Mouse (Mus musculus): ENCODE measurements around the gene Pou2af1. TPM values are rescaled to one million over a fixed set of nuclear protein-coding genes. Genes with fewer than 3 reads are reported as not detected.
A peak's percentile ranks its signal among the peaks of the same experiment; 100 is the strongest.

Gene Pou2af1
- polyA plus RNA-seq, 1 experiment from 2014 or later: not detected

- H3K4me1 ChIP-seq (replicated peaks; ENCODE audit: insufficient read depth, low read length): no peaks in the 10 kb centered on the region
- TF ChIP-seq CTCF (IDR thresholded peaks at IDR 0.05; ENCODE audit: low read depth): no peak
- H3K9ac ChIP-seq (ENCODE audit: low read depth, low read length): no peak overlapping the region
- no peak overlapping the region for H3K4me2 ChIP-seq (ENCODE audit: low read length)
- no peak overlapping the region for H3K27ac ChIP-seq
- H3K9me3 ChIP-seq (replicated peaks; ENCODE audit: low read length): no peaks in the 10 kb centered on the region
- no peak overlapping the region for H3K4me3 ChIP-seq (replicated peaks; ENCODE audit: low read depth, low read length)
- H3K27me3 ChIP-seq (ENCODE audit: insufficient read depth, low read length): no peaks in the 10 kb centered on the region
- no peaks in the 10 kb centered on the region for H3K36me3 ChIP-seq (ENCODE audit: insufficient read depth, low read length)
- DNase-seq (ENCODE audit: low spot score) (peak; percentile 15), ATAC-seq (replicated peaks; ENCODE audit: low FRiP score, low read depth) (no peak)
- 16% methylated on average over 4 of the region's 4 CpGs for WGBS
Measured at GRCm38 (mm10) chr9:51215311-51215710, 1.8 kb downstream of the Pou2af1 start.

GRCm38 (mm10) chr9:51215949-51216348, 2.4 kb downstream of the Pou2af1 start:
- no peak for ATAC-seq (replicated peaks; ENCODE audit: low FRiP score, low read depth)
- H3K9ac ChIP-seq (ENCODE audit: low read depth, low read length): no peak overlapping the region
- 82% methylated on average over 6 of the region's 6 CpGs for WGBS
- no peak overlapping the region for H3K27ac ChIP-seq
- no peaks in the 10 kb centered on the region for H3K36me3 ChIP-seq (ENCODE audit: insufficient read depth, low read length)
- no peaks in the 10 kb centered on the region for H3K9me3 ChIP-seq (replicated peaks; ENCODE audit: low read length)
- H3K4me1 ChIP-seq (replicated peaks; ENCODE audit: insufficient read depth, low read length): no peaks in the 10 kb centered on the region
- no peak for DNase-seq (ENCODE audit: low spot score)
- no peak overlapping the region for H3K4me2 ChIP-seq (ENCODE audit: low read length)
- H3K4me3 ChIP-seq (replicated peaks; ENCODE audit: low read depth, low read length): no peak overlapping the region
- H3K27me3 ChIP-seq (ENCODE audit: insufficient read depth, low read length): no peaks in the 10 kb centered on the region
- TF ChIP-seq CTCF (IDR thresholded peaks at IDR 0.05; ENCODE audit: low read depth): no peak

GRCm38 (mm10) chr9:51225636-51226166, 12.2 kb downstream of the Pou2af1 start:
- Histone ChIP-seq H3K36me3 (ENCODE audit: insufficient read depth, low read length) (no peaks in the 10 kb centered on the region), H3K9me3 (replicated peaks; ENCODE audit: low read length) (no peaks in the 10 kb centered on the region), H3K27ac (no peak overlapping the region), H3K4me1 (replicated peaks; ENCODE audit: insufficient read depth, low read length) (no peaks in the 10 kb centered on the region), H3K9ac (ENCODE audit: low read depth, low read length) (no peak overlapping the region), H3K27me3 (ENCODE audit: insufficient read depth, low read length) (no peaks in the 10 kb centered on the region), H3K4me3 (replicated peaks; ENCODE audit: low read depth, low read length) (no peak overlapping the region), H3K4me2 (ENCODE audit: low read length) (no peak overlapping the region)
- ATAC-seq (replicated peaks; ENCODE audit: low FRiP score, low read depth): no peak
- no peak for DNase-seq (ENCODE audit: low spot score)
- TF ChIP-seq CTCF (IDR thresholded peaks at IDR 0.05; ENCODE audit: low read depth): no peak
- 84% methylated on average over 5 of the region's 5 CpGs for WGBS

GRCm38 (mm10) chr9:51230701-51231389, 17.3 kb downstream of the Pou2af1 start:
- DNase-seq (ENCODE audit: low spot score) (no peak), ATAC-seq (replicated peaks; ENCODE audit: low FRiP score, low read depth) (no peak)
- no peak overlapping the region for H3K9ac ChIP-seq (ENCODE audit: low read depth, low read length)
- no peaks in the 10 kb centered on the region for H3K27me3 ChIP-seq (ENCODE audit: insufficient read depth, low read length)
- no peaks in the 10 kb centered on the region for H3K4me1 ChIP-seq (replicated peaks; ENCODE audit: insufficient read depth, low read length)
- H3K27ac ChIP-seq: no peak overlapping the region
- TF ChIP-seq CTCF (IDR thresholded peaks at IDR 0.05; ENCODE audit: low read depth): no peak
- H3K9me3 ChIP-seq (replicated peaks; ENCODE audit: low read length): no peaks in the 10 kb centered on the region
- WGBS: 74% methylated on average over 4 of the region's 4 CpGs
- H3K36me3 ChIP-seq (ENCODE audit: insufficient read depth, low read length): no peaks in the 10 kb centered on the region
- no peak overlapping the region for H3K4me2 ChIP-seq (ENCODE audit: low read length)
- H3K4me3 ChIP-seq (replicated peaks; ENCODE audit: low read depth, low read length): no peak overlapping the region

- no peak for DNase-seq (ENCODE audit: low spot score)
- Histone ChIP-seq H3K27ac (no peak overlapping the region), H3K36me3 (ENCODE audit: insufficient read depth, low read length) (no peaks in the 10 kb centered on the region), H3K4me1 (replicated peaks; ENCODE audit: insufficient read depth, low read length) (no peaks in the 10 kb centered on the region), H3K4me2 (ENCODE audit: low read length) (no peak overlapping the region), H3K27me3 (ENCODE audit: insufficient read depth, low read length) (no peaks in the 10 kb centered on the region), H3K4me3 (replicated peaks; ENCODE audit: low read depth, low read length) (no peak overlapping the region), H3K9ac (ENCODE audit: low read depth, low read length) (no peak overlapping the region), H3K9me3 (replicated peaks; ENCODE audit: low read length) (no peaks in the 10 kb centered on the region)
- ATAC-seq (replicated peaks; ENCODE audit: low FRiP score, low read depth): no peak
- TF ChIP-seq CTCF (IDR thresholded peaks at IDR 0.05; ENCODE audit: low read depth): no peak
- WGBS: 95% methylated on average over 8 of the region's 8 CpGs
Measured at GRCm38 (mm10) chr9:51232163-51232562, 18.7 kb downstream of the Pou2af1 start.

- Histone ChIP-seq H3K4me3 (replicated peaks; ENCODE audit: low read depth, low read length) (no peak overlapping the region), H3K4me2 (ENCODE audit: low read length) (no peak overlapping the region), H3K9me3 (replicated peaks; ENCODE audit: low read length) (no peaks in the 10 kb centered on the region), H3K4me1 (replicated peaks; ENCODE audit: insufficient read depth, low read length) (no peaks in the 10 kb centered on the region), H3K36me3 (ENCODE audit: insufficient read depth, low read length) (no peaks in the 10 kb centered on the region), H3K27ac (no peak overlapping the region), H3K9ac (ENCODE audit: low read depth, low read length) (no peak overlapping the region), H3K27me3 (ENCODE audit: insufficient read depth, low read length) (no peaks in the 10 kb centered on the region)
- WGBS: 58% methylated on average over 12 of the region's 12 CpGs
- no peak for ATAC-seq (replicated peaks; ENCODE audit: low FRiP score, low read depth)
- no peak for DNase-seq (ENCODE audit: low spot score)
- no peak for TF ChIP-seq CTCF (IDR thresholded peaks at IDR 0.05; ENCODE audit: low read depth)
Measured at GRCm38 (mm10) chr9:51238741-51239385, 25.4 kb downstream of the Pou2af1 start.

Data from kidney, postnatal 0 days (tissue).